Mouse (Mus musculus): ENCODE data around the gene Rad54l2.

Gene Rad54l2

DNA sequence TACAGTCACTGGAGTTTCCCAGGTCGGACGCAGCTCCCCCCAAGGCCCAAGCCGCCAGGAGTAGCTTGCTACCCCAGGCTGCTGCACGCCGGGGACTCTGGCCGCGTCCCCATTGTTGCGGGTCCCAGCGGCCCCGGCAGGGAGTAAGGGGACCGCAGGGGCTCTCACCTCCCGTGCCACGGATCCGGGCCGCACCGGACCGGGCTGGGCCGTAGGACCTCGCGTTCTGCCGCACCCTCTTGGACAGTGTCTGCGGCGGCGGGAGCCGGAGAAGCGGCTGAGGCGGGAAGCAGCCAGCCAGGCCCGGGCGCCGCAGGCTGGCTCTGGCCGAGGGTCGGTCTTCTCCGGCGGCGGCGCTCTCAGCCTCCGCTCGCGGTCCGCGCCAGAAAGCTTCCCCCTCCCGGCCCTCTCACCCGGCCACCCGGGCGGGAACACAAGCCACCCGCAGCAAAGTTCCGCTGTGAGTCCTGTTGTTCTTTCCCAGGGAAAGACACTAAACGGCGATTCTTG lies at the start of gene Rad54l2:
Gene Rad54l2, minus strand, starts transcription at position 383 of the 510 bp plus-strand sequence.
- DNase-seq, result peak; percentile 91

DNA sequence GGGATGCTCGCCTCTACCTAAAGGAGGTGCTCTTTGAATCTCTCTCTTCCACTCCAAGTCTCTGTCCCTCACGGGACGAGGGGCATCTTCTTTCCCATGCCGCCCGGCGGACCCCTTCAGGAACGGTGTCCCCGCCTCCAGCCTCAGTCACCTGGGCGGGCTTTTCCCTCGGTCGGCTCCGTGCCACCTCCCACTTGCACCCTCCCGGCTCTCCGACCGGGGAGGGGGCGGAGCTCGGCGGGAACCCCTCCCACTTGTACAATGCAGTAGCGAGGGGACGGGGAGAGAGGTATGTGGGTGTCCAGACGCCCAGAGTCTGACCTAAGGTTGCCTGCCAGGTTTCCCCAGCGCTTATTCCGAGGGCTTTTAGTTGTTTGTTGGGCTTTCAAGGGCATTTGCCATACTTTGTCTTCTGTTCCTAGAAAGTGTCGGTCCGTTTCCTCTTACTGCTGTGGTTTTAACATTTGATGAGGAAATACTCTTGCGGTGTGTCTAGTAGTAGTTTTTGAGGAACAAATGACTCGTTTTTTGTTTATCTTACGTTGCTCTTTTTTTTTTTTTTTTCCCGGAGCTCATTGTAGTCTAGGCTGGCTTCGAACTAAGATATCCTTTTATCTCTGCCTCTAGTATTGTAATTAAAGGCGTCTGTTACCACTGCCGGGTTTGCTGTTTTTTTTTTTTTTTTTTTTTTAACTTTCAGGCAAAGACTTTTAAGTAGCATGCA lies 33.5 kb upstream of the Rad54l2 start:
- peak; percentile 94 for DNase-seq

DNA sequence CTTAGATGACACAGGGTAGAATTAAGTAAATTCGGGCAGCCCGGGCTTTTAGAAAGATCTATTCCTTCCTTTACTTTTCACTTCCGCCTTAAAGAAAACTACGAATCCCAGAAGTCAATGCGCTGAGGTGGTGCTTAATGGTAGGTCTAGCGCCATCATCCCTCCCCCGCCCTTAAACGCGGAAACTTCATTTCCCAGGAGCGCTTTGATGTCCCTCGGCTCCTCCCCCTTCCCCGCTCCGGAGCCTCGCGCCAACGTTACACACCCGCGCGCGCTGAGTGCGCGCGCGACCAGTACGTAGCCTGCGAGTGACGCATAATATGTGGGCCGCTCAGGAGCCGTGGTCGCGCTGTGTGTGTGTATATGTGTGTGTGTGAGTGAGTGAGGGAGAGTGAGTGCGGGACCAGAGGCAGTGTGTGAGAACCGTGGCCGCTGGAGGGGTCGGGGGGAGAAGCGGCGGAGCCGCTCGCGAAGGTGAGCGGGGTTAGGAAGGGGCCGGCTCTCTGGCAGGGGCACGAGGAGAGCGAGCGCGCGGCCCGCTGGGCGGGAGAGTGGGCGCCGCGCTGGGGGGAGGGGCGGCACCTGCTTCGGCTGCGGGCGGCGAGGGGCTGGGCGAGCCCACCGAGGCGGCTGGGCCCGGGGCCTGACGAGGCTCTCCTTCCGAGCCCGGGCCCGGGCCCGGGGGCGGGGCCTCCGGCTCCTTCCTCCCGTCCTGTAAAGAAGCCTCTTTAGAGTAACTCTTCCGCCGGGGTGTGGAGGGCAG lies 32.8 kb upstream of the Rad54l2 start, which contains the start of gene Dcaf1:
Gene Dcaf1, plus strand, starts transcription at position 257 of the 763 bp plus-strand sequence.
- peak; percentile 97 for DNase-seq

DNA sequence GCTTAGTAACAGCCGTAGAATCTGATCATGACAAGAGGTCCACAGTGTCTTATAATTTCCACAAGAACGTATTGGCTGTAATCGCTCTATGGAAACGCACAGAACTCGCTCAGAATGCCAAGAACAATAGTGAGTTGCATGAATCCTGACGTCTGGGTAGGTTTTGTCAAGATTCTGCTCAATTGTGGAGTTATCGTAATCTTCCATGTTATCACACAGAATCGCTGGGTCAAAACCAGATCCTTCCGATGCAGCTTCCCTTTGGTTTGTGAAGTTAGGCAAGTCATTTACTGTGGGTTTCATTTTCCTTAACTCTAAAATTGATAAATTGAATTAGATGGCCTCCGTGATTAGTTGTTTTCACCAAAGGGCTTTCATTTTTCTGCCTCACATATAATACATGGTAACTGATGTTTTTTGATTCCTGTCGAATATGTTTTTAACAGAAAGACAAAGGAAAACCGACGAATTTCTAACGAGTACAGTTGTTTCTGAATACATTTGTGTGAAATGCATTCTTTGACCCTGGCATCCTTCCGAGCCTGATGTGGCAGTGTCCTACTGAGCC lies 32.1 kb upstream of the Rad54l2 start:
- DNase-seq, result no peak

DNA sequence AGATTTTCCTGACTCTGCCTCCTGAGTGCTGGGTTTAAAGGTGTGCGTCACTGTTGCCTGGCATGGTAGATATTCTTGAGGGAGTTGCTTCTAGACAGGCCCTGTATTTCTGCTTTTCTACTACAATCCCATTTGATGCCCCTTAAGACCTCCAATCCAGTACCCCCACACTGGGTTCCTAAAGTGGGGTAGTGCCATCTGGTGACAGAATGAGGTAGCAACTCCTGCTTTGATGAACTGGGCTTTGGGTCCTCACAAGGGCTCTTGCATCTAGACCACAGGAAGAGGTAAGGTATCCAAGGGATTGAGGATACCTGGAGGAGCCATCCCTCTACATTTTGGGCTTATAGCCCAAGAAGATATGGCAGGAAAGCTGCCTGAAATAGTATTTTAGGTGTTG lies 30.2 kb upstream of the Rad54l2 start:
- peak; percentile 16 for DNase-seq

DNA sequence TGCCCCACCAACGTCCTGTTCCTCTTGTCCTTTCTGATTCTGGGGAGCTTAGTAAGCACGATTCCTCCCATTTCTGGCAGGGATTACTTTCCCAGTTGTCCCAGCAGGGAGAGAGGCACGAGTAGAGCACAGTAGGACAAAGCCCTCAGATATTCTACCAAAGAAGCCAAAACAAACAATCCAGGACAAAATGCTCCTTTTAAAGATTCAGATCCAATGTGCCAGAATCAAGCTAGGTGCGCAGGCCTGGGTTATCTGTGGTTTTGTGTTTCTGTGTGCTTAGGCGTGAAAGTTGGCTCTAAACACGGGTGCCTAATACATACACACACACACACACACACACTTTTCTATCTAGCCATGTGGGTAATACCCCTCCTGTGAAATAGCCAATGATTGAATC lies 29.2 kb upstream of the Rad54l2 start:
- no peak for DNase-seq

DNA sequence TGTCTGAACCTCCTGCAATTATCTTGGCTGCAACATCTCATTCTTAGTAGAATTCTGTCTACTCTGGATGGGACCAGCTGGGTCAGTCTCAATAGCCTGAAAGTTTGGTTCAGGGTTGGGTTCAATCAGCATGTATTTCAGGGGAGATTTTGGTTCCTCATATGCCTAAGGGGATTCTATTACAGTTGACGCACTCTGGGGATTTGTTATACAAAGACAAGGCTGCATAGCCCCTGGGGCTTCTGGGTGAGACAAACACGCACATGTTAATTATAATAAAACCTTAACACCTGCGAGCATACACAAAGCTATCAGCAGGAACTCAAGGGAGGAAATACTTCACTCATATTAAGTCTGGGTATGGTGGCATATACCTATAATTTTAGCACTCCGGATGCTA lies 17.5 kb upstream of the Rad54l2 start:
- no peak for DNase-seq

DNA sequence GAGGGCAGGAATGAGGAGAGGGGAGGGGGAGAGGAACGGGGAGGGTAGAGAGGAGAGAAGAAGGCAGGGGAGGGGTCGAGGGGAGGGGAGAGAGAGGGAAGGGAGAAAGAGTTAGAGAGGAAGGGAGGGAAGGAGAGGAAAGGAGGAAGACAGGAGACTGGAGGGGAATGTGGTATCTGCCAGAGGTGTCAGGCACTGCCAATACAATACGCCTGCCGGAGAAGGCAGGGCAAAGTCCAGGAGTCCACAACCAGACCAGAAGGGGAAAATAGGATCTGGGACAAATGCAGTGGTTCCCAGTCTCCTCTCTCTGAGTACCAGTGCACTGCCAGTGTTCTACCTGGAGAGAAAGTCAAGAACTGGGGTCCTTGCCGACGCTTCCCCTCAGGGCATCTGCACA lies 1.8 kb upstream of the Rad54l2 start:
- DNase-seq, result peak; percentile 34

DNA sequence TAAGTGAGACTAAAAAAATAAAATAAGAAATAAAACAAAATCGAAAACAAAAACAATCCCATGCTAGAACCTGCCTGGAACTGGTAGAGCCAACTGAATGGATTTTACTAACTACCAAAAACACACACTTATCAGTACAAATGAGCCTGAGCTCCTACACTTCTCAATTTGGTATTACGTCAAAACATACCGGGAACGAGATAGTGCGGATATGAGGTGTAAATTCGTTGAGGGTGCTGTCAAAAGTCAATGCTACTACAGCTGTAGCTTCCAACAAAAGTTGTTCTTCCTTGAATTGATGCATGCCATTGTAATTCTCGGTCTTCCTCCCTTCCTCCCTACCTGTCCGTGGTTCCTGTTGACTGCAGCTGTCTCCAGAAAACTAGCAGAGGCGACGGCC lies 369 bp upstream of the Rad54l2 start:
- DNase-seq, result no peak

DNA sequence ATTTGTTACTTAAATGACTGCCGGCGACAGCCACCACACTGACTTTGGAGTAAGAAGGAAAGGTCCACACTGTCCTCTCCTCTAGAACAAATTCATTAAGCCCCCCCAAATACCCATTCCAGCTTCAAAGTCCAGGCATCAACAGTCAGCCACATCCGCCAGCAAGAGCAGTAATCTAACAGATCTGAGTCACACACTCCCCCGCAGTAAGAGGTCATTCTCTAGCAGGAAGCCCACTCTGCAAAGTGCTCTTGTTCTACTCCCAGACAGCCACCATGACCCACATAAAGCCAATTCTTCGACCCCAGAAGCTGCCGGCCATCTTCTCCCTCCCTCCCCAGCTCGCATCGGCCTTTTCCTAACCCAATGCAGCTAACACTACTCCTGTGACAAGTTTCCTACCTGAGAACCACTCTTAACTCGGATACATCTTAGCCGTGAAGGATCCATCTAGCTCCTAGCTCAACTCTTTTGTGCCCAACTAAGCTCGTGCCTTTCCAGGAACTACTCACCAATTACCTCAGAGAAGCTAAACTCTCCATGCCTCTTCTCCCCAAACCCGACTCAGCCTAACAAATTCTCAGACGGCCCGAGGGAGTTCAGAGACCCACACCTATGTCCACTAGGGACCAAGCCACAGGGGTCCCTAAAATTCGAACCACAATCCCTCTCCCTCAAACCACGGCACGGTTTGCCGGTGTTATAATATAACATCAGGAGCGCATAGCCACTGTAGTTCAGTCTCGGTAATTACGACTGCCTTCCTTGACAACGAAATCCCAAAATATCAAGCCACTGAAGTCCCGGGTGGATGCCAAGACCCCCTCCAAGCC lies 799 bp downstream of the Rad54l2 start:
- peak; percentile 17 for DNase-seq

DNA sequence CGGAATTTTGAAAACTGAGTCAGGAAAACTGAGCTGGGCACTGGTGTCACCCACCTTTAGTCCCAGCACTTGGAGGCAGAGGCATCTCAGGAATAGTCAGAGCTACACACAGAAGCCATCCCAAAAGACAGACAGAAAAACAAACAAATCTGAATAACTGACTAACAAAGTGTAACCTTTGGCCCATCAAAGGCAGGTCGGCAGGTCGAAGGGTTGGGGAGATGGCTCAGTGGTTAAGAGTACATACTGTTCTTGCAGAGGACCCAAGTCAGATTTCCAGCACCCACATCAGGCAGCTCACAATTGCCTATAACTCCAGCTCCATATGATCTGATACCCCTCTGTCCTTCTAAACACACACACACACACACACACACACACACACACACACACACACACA lies 3.8 kb downstream of the Rad54l2 start:
- DNase-seq, result peak; percentile 8

DNA sequence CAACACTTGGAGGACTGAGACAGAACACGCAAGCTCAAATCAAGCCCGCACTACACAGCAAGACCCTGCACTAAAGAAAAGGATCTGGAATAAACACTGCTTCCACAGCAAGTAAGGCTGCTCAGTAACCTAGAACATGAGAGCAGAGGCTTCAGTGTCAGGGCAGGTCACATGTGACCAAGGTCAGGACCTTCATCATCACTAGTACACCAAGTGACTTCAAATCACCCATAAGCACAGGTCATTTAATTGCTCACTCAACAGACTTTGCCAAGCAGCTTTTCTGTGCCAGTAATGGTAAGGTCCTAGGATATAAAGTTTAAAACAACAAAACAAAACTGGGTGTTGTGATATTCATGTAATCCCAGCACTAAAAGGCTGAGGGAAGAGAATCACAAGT lies 5.4 kb downstream of the Rad54l2 start:
- DNase-seq, result peak; percentile 17

DNA sequence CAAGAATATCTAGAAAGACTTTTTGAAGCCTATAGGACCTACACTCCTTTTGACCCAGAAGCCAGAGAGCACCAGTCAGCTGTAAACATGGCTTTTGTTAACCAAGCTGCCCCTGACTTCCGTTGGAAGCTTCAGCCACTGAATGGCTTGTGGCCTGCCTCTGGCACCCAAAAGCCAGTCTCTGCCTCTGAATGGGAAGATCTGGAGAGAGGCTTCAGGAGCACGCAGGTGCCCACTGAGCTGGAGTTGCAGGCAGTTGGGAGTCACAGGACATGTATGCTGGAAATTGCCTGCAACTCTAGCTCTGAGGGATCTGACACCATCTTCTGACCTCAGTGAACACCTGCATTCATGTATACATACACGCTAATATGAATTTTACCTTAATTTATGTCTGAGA lies 8.9 kb downstream of the Rad54l2 start:
- no peak for DNase-seq

DNA sequence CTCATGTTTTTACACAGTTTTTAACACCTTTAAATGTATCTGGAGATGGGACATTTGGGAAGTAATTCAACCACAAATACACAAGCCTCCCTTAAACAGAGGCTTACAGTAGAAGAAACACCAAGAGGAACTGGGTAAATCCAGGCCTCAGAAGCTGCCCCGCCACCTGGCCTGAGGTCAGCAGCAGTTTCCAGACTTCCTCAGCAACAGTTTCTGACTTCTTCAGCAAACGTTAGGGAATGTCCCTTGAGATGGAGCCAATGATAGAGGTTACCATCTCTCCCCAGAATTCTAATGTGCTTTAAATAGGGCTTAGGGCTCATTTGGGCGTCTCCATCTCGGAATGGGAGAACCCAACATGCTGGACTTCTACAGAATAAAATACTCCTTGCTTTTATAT lies 10.7 kb downstream of the Rad54l2 start:
- DNase-seq, result no peak

DNA sequence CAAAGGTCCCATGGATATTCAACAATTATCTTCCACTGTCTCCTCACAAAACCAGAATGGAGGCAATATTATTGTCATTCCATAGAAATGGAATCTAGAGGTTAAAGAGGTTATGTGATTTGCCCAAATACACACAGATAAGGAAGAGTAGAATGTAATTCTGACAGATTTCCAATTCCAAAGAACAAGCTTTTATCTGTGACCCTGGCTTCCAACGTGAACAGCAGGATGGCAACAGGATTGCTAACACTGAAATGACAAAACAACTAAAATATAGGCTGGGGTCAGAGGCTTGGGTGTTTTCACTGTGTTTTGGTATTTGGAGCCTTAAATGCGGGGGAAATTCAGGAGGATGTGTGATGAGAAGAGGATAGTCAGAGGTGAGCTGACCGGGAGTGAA lies 11.6 kb downstream of the Rad54l2 start:
- no peak for DNase-seq

DNA sequence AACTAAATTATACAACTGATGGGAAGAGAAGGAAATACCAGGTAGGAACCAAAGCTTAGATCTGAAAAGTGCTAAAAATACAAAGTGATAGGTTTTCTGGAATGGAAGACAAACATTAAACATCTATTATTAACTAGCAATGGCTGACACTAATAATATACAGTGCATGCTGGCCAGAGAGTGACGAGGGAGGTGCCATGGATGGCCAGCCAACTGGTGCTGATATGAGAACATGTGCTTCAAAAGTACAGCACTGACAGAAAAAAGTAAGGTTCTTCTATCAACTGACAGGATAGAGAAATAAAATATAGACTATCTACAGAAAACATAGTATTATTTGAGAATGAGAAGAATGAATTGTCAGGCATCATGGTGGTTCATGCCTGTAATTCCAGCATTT lies 12.9 kb downstream of the Rad54l2 start:
- no peak for DNase-seq

DNA sequence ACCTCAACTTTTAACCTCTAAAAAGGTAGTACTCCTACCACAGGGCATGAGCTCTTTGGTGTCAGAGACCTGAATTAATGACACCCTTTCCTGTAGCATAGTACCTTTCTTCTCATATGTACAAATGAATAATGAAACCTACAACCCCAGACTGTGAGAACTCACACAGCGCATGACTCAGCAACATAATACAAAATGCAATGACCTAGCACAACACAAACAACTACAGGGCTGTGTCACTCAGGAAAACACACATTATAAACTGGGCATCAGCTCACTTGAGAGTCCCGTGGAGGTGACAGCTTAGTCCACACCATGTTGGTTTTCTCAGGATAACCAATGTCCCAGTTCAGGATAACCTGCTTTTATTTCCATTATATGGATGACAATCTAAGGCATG lies 17.2 kb downstream of the Rad54l2 start:
- no peak for DNase-seq

DNA sequence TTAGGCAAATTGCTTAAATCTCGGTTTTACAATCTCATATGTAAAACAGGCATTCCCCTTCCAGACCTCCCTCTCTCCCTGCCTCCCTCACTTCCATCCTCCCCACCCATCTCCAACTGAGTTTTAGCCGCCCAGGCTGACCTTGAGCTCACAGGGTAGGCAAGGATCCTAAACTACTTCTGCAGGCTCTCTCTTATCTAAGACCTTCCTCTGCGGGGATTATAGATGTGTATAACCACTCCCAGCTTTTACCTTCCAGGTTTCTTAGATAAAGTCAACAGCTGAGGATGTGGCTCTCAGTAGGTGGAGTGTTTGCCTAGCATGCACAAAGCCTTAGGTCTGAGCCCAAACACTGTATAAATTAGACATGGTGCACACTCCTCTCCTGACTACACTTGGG lies 18.8 kb downstream of the Rad54l2 start:
- no peak for DNase-seq

DNA sequence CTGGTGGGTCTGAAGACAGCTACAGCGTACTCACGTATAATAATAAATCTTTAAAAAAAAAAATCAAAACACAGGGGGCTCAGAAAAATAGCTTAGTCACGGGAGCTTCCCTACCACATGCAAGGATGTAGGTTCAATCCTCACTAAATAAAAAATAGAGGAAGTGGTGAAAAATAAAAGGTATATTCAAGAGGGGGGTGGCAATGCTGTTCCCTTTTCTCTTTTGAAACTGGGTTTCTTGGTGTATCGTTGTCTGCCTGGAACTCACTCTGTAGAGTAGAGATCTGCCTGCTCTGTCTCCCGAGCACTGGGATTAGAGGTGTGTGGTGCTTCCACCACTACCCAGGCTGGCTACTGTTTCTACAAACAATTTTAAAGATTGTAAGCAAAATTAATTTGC lies 19.2 kb downstream of the Rad54l2 start:
- no peak for DNase-seq

DNA sequence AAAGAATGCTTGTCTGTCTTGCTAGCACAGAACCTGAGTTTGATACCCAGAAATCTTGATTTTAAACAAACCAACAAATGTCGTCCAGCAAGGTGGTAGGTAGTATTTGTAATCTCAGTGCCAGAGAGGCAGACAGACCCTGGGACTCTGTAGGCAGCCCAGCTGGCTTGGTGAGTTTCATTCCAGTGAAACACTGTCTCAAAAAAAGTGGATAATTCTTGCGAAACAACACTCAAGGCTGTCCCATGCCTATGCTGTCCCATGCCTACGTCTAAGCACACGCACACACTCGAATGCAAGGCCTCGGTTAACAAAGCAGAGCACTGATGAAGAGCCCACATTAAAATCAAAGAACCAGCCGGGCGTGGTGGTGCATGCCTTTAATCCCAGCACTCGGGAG lies 32.6 kb downstream of the Rad54l2 start:
- DNase-seq, result no peak

DNA sequence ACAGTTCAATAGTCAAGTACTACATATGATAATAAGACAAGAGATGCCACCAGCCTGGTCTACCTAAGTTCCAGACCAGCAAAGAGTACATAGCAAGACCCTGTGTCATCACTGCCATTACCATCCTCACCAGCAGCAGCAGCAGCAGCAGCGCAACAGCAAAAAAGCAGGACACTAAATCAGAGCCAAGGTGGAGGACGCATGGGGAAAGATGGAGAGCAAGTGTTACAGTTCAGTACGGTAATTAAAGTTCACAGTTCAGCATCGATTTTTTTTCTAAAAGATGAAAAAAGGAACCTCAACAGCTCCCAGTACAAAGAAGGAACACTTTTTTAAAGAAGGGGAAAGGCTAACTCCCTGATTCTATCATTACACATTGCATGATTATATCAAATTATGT lies 33.2 kb downstream of the Rad54l2 start:
- DNase-seq, result no peak

DNA sequence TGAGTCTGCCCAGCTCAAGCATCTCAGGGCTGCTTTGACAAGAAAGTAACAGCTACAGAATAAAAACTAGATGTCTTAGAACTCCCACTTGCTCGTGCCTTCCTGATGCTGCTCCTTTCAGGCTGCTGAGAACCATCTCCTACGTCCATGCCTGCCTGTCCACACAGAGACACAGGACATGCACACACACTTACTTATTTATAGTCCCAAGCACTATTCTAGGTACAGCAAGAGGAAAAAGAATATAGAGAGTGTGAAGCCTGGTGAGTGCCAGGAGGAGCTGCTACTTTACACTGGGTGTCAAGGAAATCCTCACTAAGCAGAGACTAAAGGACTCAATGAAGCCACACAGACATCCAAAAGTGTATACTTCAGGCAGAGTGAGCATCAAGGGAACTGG lies 34.7 kb downstream of the Rad54l2 start:
- no peak for DNase-seq

DNA sequence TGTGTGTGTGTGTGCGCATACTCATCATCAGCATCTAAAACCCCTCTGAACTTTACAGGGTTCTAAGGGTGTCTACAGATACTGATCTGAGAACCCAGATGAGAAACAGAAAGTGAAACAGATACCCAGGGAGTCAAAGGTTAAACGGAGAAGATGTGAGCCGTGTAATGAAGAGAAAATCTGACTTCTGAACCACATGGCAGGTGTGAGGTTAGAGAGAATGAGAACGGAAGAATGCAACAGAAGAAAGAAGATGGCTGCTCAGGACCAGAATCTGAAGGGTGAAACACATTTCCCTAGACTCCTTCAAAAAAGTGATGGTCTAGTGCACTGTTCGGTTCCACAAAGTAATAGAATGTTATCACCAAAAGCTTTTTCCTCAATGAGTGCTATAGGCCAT lies 36.9 kb downstream of the Rad54l2 start:
- DNase-seq, result no peak
